Mouse (Mus musculus) spleen, embryonic (tissue): ENCODE results near the gene H2-M10.1.
"Not testable (repeated sequence)": the region's sequence is repeated elsewhere in the genome, so short reads cannot be mapped to it uniquely, and the experiment has no call there.

Source experiments
- CTCF ChIA-PET: fragments of 350-600 bp; sonication (Branson Sonifier 250); formaldehyde crosslinking; loops from one replicate; lab custom pipeline; 2022; lab: Charles Lee

The H2-M10.1 gene

DNA sequence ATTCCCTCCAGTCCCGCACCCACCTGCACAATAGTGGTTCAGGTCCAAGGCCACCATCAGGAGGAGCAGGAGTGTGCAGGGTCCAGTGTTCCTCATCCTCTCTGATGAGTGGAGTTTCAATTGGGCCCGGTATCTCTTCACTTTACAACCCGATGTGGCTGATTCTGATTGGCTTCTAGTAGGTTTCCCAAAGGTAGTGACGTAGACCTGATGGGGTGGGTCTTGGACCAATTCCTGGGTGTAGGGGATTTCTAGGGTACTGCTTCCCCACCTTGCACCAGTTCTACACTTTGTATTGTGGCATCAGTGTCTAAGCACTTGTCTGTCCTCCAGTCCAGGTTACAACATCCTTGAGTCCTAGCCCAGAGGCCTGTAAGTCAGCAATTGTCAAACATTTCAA lies at the start of gene H2-M10.1:
H2-M10.1 (minus strand) TSS at position 101 of the 400 bp plus-strand sequence.
- CTCF ChIA-PET, result no interaction called here

DNA sequence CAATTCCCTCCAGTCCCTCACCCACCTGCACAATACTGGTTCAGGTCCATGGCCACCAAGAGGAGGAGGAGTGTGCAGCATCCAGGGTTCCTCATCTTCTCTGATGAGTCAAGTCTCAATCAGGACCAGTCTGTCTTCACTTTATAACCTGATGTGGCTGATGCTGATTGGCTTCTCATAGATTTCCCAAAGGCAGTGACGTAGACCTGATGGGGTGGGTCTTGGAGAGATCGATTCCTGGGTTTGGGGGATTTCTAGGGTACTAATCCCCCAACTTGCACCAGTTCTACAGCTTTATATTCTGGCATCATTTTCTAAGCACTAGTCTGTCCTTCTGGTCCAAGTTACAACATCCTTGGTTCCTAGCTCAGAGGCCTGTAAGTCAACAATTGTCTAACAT lies 42.4 kb upstream of the H2-M10.1 start, which contains the start of gene H2-M10.3:
H2-M10.3 (minus strand) TSS at position 101 of the 400 bp plus-strand sequence.
- CTCF ChIA-PET, result not testable (repeated sequence)

DNA sequence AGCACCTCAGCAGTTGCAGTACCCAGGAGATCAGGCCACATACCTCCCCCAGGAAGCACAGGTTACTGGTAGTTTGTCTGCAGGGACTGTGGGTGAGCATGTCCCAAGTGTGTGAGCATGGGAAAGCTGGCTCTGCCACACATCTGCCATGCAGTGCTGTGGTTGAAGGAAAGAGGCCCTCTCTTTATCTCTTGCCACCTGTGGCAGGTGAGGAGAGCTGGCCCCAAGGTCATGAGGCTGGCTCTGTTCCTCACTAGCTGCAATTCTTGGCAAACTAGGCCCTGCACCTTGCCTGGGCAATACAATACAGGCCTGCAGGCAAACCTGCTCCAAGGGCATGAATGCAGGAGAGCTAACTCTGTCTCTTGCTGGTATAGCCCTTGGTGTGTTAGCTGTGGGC lies 36.4 kb upstream of the H2-M10.1 start:
- CTCF ChIA-PET, result not testable (repeated sequence)

DNA sequence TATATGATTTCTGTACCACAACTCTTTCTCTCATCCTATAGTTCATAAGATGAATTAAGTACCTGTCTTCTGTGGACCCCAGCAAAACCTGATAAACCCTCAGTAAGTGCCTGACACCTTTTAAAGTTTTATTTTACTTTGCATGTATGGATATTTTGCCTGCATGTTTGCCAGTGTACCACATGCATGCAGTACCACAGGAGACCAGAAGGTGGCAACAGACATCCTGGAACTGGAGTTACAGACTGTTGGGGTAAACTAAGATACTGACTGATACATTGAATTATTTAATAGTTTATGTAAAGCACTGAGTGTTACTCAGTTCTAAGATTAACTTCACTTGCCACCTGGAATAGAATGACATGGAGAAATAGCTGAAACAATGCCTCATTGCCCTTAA lies 31.6 kb upstream of the H2-M10.1 start:
- CTCF ChIA-PET, result not testable (repeated sequence)

DNA sequence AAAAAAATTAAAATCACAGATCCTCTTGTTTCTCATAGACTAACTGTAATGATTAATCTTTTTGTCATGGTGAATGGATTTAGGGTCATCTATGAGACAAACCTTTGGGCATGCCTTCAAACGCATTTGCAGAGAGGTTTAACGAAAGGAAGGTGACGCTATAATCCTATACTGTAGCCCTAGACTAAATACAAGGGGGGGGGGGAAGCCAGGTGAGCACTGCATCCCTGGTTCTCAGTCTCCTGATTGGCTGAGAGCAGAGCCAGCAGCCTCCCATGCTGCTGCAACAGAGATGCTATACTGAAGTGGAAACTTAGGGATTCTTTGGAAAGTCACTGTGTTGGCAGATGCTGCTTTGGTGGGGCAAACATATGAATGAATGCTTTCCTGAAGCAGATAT lies 29.8 kb upstream of the H2-M10.1 start:
- CTCF ChIA-PET, result no interaction called here

DNA sequence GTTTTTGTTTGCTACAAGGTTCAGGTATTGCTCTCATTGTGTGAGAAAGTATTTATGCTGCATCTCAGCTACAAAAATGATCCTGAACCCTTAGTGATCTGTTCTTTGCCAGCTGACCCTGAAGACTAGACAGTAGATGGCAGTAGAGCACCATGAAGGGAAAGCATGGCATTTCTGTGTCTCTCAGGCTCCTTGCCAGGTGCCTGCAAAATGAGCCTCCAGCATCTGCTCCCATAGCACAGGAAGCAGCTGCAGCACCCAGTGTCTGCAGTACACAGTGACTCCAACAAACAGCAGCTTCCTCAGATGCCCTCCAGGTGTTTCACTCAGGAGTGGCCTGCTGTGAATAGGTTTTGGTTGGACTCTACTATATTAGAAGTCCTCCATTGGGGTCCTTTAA lies 29.4 kb upstream of the H2-M10.1 start:
- CTCF ChIA-PET, result not testable (repeated sequence)

DNA sequence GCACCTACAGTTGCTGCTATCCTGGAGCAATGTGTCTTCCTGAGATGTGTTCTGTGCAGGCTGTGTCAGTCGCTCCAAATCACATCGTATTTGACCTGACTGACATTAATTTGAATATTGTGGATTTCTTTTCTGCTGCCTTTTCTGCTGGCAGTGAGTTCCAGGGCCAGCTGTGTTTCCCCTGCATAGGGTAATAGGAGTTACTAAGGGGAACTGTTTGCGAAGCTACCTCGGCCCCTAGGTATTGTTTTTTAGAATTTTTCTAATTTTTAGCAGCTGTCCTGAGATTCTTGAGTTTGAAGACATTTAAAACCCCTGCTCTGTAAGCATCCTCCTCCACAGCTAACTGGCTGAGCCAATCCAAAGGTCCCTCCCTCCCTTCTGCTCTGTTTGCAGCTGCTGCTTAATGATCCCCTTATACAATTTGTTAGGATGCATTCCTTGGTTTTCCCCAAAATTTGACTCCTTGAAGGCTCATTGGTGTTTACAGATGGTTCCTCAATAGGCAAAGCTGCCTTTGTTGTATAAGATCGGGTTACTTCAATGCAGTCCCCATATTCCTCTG lies 10.2 kb downstream of the H2-M10.1 start:
- CTCF ChIA-PET, result interaction anchor here (0.7 kb wide), 1 partner anchor 520 kb away, joined by 6 read pairs; no protein-coding TSS in a partner anchor

DNA sequence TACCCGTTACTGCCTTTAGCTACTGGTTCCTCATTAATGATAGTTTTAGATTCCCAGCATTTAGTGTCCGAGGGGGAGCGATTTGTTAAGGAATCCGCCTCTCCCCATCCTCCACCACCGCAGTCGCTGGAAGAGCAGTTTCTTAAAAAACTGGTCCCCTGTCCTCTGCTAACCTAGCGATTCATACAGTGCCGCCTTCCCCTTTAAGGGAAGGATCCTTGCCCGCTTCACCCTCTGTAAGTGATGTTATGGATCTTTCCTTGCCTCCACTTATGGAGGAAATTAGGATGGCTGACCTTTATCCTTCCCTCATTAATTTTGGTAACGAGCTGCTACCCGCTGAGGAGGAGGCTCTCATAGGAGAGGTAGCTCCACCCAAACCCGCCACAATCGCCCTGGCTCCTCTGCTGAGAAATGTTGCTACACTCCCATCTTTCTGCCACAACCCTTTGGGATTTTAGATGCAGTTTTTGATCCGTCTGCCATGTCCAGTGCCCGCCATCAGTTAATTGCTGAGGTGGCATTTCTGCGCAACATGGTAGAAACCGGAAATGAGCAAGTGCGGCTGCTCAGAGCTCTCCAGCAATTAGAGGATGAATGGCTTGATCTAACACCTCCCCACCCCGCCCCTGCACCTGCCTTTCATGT lies 10.8 kb downstream of the H2-M10.1 start:
- CTCF ChIA-PET, result no interaction called here

DNA sequence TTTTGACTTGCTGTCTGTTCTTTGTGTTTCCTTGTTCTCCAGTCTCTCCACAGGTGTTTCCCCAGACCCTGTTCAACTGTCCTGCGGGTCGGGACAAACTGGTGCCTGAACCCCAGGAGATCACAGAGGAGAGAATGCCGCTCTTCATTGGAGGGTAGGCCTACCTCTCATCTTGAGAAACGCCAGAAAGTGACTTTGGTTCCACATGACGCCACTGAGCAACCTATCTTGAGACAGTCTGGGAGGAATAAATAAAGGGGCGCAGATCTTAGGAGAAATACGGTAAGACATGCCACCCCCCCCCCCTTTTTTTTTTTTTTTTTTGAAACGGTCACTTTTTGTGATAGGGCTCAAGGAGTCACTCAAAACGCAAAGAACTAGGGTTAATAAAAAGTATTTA lies 11.4 kb downstream of the H2-M10.1 start:
- CTCF ChIA-PET, result no interaction called here

DNA sequence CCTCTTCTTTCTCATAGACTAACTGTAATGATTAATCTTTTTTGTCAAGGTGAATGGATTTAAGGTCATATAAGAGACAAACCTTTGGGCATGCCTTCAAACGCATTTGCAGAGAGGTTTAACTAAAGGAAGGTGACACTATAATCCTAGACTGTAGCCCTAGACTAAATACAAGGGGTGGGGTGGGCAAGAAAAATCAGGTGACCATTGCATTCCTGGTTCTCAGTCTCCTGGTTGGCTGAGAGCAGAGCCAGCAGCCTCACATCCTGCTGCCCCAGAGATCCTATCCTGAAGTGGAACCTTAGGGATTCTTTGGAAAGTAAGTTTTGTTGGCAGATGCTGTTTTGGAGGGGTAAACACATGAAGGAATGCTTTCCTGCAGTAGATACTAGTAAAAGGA lies 16.7 kb downstream of the H2-M10.1 start:
- CTCF ChIA-PET, result interaction anchor here (0.6 kb wide), 1 partner anchor 19 kb away, joined by 4 read pairs; no protein-coding TSS in a partner anchor

DNA sequence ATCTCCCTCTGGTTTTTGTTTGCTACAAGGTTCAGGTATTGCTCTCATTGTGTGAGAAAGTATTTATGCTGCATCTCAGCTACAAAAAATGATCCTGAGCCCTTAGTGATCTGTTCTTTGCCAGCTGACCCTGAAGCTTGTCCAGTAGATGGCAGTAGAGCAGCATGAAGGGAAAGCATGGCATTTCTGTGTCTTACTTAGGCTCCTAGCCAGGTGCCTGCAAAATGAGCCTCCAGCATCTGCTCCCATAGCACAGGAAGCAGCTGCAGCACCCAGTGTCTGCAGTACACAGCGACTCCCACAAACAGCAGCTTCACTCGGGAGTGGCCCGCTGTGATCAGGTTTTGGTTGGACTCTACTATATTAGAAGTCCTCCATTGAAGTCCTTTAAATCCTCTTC lies 17.1 kb downstream of the H2-M10.1 start:
- CTCF ChIA-PET, result interaction anchor here (0.6 kb wide), 1 partner anchor 20 kb away, joined by 4 read pairs; no protein-coding TSS in a partner anchor

DNA sequence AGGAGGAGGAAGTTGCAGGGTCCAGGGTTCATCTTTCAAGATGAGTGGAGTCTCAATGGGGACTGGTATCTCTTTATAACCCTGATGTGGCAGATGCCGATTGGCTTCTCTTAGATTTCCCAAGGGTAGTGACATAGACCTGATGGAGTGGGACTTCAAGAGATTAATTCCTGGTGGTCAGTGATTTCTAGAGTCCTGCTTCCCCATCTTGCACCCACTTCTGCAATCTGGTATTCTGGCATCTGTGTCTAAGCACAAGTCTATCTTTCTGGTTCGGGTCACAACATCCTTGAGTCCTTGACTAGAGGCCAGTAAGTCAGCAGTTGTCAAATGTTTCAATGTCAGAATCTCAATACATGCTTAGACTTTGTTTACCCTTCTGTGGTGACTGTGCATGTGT lies 39.6 kb downstream of the H2-M10.1 start, which contains the start of gene H2-M10.2:
H2-M10.2 (minus strand) TSS at position 101 of the 400 bp plus-strand sequence.
- CTCF ChIA-PET, result no interaction called here

DNA sequence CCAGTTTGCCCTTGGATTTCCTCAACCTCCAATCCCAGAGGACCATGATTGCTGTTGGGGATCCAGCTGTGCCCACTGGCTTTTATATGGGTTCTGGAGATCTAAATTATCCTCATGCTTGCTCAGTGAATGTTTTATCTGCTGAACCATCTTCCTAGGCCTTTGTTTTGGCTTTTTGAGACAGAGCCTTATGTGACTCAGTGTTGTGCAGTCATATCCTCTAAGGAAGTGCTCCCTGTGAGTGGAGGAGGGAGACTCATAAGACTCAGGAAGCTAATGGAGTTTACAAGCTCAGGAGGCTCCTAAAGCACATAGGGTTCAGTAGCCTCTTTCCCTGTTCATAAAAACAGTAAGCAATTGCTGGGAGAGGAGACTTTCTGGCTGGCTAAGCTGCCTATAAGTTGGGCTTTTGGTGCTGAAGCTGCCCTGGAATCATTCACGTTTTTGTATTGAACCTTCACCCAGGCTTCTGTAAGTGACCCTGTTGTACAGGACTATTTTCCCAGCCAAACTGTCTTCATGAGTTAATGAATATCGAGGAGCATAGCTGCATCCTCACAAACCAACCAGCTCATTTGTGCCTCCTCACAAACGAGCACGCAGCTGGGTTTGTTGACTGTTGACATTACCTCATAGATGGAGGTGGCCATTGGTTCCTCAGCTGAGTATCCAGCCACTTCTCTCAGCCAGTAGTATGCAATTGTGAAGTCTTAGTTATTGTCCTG lies 44.3 kb downstream of the H2-M10.1 start:
- CTCF ChIA-PET, result no interaction called here

DNA sequence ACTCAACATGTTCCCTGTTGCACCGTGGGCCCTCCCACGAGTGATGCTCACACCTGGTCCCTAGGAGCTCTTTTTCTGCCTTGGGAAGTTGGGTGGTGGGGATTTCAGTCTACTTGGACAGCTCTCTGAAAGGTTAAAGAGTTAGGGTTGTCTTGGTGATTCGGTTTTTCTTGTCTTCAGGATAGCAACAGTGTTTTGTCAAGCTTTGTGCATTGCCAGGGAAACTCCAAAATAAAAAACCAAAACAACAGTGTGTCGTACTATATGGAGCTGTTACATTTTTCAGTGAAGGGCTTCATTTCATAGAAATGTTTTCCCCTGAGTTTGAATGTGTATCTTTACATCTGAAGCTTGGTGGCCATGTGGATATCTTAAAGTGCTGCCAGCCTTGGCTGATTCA lies 51.2 kb downstream of the H2-M10.1 start:
- CTCF ChIA-PET, result interaction anchor here (0.6 to 0.9 kb wide), 2 partner anchors 10 to 47 kb away, joined by 3 to 5 read pairs; no protein-coding TSS in a partner anchor

DNA sequence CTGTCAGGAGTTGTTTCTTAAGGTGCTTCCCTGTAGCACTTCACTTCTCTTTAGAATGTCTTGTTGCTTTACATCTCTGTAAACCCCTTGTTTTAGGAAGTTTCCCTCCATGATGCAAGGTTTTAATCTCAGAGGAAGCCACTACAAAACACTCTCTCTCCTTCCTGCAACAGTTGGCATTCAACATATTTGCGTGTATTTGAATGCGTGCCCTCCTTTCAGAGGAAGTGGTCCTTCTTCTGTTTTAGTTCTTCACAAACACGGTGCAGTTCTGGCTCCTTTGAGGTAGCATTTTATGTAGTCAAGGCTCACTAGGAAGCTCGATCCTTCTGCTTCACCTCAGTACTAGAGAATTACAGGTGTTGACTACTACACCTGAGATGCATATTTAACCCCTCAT lies 52.2 kb downstream of the H2-M10.1 start:
- CTCF ChIA-PET, result no interaction called here
